Mouse (Mus musculus) yolk sac, embryonic 10.5 days (tissue): Measurements from ENCODE around the gene Cdc37.

ENCODE experiments used
- DNase-seq: peaks from one replicate; pipeline ENCODE4 v3.0.0-alpha.2; 2017; ENCODE audit warnings: low spot score

Gene Cdc37

GRCm38 (mm10) chr9:21095958-21096357 is 53.8 kb downstream of the Cdc37 start:
- no peak for DNase-seq

- no peak for DNase-seq
Observed at GRCm38 (mm10) chr9:21093423-21093822, 56.4 kb downstream of the Cdc37 start.

GRCm38 (mm10) chr9:21091707-21092320 is 58.0 kb downstream of the Cdc37 start, which contains the start of the genes Gm38431 and Raver1:
TSS of gene Gm38431 (minus strand) at chr9:21091997.
TSS of gene Raver1 (minus strand) at chr9:21092008.
- DNase-seq, result peak; percentile 99

GRCm38 (mm10) chr9:21090972-21091706 is 58.6 kb downstream of the Cdc37 start:
- DNase-seq, result no peak

GRCm38 (mm10) chr9:21090537-21090936 is 59.2 kb downstream of the Cdc37 start:
- no peak for DNase-seq

- DNase-seq, result no peak
Observed at GRCm38 (mm10) chr9:21083324-21083723, 66.5 kb downstream of the Cdc37 start.
